Mouse (Mus musculus) kidney, adult 11 months (tissue): ENCODE measurements at regions not wholly inside any gene's neighbourhood (a gene's known extent, or its start where the extent isn't known, plus 50 kb on each side); places are given as distances from the start of the nearest gene placed in this dataset.

Experiments used
- DNase-seq: peaks from one replicate; pipeline ENCODE4 v3.0.0; 2022

GRCm38 (mm10) chr17:65000626-65001135 lies 164.8 kb upstream of the 4930583I09Rik start:
- DNase-seq: no peak

GRCm38 (mm10) chr17:64994483-64994882 lies 158.6 kb upstream of the 4930583I09Rik start:
- no peak for DNase-seq

DNA sequence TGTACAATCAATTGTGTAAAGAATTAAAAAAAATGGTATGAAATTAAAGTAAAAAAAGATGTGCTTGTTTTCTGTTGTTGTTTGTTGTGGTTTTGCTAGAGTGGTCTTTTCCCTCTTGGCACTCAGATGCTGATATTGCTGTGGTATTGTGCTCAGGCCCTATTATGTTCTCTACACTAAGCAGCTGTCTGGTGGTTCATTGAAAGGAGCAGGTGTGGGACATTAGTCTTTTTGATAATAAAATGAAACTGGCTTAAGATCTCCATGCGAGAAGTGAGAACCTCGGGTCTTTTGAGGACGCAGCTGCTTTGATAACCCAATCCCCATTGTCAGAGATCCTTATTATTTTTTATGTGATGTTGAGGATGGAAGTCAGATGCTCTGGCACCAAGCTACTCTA lies 155.4 kb upstream of the 4930583I09Rik start:
- no peak for DNase-seq

GRCm38 (mm10) chr17:64984276-64985011 lies 148.6 kb upstream of the 4930583I09Rik start:
- no peak for DNase-seq

DNA sequence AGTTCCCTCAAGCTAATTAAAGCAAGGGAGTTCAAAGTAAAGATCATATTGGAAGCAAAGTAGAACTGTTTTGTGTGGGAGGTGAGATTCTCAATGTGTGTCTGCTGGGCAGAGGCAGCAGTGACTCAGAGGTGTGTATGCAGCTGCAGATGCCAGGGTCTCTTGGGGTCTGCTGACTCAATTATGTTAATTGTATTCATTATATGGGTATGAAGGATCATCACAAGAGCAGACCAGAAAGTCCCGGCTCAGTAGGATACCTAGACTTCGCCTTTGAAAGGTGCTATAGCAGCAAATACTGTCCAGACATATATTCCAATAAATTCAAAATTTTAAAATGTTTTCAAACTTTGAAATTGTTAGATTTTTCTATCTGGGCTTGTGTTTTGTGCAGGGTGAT lies 147.6 kb upstream of the 4930583I09Rik start:
- DNase-seq: no peak

DNA sequence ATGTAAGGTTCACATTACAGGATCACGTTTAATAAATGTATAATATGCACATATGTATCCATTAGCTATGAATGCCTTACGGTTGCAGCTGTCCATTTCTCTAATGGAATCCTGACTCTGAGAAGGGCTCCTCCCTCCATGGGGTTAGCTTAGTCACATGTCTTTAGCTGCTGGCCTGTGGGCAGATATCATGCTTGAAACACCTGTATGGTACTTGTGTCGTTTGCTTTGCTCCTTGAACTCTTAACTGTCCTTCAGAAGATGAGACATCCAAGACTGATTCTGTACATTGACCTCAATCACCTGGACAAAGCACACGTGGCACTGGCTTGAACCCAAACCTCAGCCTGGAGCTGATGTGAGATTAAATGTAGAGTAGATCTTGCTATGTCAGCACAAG lies 128.3 kb upstream of the 4930583I09Rik start:
- DNase-seq: no peak

GRCm38 (mm10) chr17:64961887-64962286 lies 126.0 kb upstream of the 4930583I09Rik start:
- DNase-seq: no peak

DNA sequence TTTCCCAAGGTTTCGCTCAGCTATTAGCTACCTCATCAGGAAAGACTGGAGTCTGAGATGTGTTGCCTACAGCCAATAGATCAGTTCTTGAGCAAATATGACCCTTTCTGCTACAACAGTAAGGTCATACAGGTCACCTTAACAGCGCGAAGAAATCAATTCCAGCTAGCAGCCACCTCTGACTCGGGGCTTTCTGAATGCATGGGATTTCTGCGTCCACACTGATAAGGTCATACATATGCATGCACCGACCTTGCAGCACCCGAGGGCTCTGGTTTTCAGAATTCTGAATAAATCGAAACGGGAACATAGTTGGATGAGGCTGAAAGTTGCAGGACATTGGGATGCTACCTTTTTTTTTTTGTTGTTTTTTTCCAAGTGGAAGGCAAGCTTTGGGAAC lies 121.6 kb upstream of the 4930583I09Rik start:
- no peak for DNase-seq

DNA sequence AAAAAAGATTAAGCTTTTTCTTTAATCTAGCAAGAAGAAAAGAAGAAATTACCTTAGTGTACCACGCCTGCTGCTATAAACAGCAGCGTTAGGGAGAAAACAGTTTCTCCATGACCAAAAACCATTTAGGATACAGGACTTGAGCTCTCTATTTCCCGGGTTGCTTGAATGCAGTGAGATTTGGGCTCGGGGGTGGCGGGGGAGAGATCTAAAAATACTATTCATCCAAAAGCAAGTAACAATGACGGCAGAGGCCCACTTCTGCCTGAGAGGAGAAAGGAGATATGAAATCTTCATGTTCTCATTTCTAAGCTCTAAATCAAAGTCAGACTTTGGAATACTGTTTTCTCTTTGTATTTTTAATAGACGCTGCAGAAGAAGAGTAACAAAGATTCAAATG lies 120.6 kb upstream of the 4930583I09Rik start:
- no peak for DNase-seq

DNA sequence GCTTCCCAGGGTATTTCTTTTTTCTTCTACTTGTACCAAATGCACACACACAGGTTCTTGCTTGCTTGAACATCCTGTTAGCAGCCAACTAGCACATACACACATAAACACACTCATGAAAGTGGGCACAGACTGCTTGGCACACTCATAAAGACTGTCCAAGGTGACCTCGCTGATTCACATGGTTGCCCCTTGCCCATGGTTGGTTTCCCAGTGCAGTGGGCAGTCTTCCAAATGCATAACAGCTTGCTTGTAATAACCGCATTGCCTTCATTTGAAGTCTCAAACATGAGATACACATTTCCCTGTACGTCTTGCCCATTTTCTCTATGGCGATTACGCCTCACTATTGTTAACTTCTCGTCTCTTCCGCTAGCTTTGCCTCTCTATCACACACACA lies 117.4 kb upstream of the 4930583I09Rik start:
- peak; percentile 22 for DNase-seq

DNA sequence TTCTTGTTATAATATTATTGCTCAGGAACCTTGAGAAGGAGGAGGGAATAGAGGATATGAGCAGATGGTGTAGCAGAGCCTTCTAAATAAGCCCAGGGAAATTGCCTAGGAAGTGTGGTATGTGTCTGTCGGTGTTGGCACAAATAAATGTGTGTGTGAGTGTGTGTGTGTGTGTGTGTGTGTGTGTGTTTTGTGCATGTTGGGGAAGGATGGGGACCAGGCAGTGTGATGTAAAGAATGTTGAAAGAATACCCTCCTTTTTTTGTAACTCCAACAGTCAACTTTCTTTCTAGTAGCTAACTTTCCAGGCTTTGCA lies 115.7 kb upstream of the 4930583I09Rik start:
- DNase-seq: no peak

DNA sequence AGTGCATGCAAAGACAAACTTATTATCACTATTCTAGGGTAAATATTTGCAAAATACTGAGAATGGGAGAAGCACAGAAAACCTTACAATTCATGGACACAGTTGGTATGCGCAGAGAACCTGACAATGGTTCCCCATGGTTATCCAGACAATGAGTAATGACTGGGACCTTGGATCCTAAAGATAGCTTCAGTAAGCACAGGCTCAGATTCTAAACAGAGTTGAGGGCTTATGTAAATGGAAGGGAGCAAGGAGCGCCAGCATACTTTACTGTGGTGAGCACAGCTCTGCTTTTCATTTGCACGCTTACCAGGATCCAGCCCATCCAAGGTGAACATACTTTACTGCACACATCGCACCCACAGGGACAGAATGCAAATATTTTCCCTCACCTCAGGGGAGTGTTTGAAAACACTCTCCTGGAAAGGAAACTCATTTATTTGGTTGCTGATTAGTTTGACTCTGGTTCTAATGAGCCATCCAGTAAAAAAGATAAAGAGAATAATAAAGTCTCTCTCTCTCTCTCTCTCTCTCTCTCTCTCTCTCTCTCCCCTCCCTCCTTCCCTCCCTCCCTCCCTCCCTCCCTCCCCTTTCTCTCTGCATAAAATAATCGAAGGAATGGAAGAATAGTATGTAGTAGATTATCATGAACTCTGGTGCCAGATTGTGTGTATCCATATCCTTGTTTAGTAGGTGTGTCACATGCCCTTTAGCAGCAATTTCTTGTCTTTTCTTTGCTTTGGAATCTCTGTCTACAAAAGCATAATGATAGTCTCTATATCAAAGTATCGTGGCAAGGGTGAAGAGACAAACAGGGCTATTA lies 115.1 kb upstream of the 4930583I09Rik start:
- DNase-seq: no peak

DNA sequence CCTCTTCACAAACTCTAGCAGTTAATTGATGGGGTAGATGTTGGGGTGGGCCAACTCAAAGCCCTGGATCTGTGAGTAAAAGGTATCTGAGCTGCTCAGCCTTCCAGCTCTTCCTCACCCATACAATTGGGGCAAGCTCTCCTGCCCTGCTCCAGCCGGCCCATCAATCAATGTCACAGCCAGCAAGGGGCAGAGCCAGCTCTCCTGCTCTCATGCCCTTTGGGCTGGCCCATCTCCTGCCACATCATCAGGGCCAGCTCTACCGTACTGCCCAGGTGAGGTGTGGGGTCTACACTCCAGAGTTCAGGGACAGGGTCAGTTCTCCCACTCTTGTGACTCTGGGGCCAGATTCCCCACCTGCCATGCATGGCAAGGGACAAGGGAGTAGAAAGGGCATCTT lies 107.3 kb upstream of the 4930583I09Rik start:
- DNase-seq: no peak

GRCm38 (mm10) chr17:64941555-64941954 lies 105.7 kb upstream of the 4930583I09Rik start:
- DNase-seq: no peak

GRCm38 (mm10) chr17:64935683-64936082 lies 99.8 kb upstream of the 4930583I09Rik start:
- no peak for DNase-seq

DNA sequence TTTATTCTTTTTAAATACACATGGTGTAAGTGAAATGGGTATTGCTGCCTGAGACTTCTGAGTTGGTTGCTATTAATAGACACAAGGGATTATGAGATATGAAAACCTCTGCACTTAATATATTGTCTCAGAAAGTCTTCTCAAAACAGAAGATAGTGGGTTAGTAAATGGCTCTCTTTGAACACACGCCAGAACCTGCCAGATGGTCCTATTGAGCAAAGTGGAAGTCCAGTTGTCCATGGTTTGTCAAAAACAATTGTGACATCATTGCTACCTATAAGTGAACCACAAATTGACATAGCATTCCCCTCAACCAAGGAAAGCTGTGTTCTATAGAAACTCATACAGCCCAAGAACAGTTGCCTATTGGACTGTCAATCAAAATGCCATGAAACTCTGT lies 98.5 kb upstream of the 4930583I09Rik start:
- no peak for DNase-seq

GRCm38 (mm10) chr17:64930816-64931428 lies 95.1 kb upstream of the 4930583I09Rik start:
- no peak for DNase-seq

DNA sequence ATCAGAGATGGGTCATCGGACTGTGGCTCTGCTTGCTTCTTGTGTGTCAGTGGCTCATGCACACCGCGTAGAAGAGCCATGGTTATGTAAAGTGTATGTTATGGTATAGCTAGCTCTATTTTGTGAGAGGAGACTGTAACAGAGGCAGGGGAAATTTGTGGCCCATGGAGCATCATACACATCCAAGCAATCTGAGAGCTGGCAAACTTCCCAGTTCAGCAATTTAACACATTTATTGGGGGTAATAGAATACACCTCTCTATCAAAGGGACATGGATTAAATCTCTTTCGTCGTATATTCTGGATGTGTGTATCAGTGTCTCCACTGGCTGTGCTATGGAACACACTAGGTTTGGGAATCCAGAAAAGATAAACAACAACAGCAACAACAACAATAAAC lies 87.9 kb upstream of the 4930583I09Rik start:
- no peak for DNase-seq

GRCm38 (mm10) chr17:64922235-64922634 lies 86.4 kb upstream of the 4930583I09Rik start:
- no peak for DNase-seq

- DNase-seq: no peak
Measured at GRCm38 (mm10) chr17:64920236-64920635, 84.4 kb upstream of the 4930583I09Rik start.

DNA sequence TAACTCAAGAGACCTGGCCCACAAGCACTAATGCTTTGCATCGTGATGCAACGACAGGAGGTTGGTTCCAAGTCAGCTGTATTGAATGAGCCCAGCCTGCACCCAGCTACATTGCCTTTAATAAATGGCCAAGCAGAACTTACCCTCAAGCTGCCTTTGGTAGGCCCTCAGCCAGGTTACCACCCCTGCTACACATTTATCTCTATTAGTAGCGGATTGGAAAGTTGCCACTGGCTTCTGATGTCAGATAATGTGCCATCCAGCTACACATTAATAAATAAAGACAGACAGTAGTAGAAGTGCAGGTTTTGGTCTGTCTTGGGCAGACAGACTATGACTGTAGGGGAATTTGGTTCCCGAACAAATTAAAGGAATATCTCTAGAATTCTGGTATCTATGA lies 82.0 kb upstream of the 4930583I09Rik start:
- no peak for DNase-seq

DNA sequence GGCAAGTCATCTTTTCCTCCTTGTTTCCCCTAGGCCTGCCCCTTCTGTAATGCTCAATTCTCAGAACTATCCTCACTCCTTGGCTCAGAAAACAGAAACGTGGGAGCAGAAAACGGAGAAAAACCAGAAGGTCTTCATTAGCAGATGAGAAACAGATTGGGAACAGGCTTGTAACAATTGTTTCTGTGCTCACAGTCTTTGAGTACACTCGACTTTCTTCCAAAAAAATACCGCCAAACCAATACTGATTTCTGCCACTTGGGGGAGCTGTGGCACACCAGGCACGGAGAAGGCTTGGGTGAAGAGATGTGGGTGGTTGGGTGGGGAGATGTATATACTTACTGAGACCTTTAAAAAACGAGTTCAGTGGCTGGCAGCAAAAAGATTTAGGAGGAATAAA lies 80.8 kb upstream of the 4930583I09Rik start:
- DNase-seq: no peak

DNA sequence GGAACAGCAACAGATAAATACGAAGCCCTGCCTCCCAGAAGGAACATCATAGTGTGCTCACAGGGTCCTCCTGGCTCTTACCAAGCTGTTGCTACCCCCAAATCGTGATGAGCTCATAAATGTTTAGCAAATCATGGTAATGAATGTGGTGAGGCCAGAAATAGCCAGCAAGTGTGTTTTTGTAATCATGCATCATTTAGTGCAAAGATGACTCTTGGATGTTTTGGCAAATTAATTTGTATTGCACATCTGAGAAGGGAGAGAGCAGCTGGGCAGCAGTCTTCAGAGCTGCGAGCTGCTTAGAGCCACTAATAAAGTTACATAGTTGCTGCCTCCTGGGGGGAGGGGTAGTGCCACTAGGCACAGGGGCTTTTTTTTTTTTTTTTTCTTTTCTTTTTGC lies 79.8 kb upstream of the 4930583I09Rik start:
- DNase-seq: no peak

DNA sequence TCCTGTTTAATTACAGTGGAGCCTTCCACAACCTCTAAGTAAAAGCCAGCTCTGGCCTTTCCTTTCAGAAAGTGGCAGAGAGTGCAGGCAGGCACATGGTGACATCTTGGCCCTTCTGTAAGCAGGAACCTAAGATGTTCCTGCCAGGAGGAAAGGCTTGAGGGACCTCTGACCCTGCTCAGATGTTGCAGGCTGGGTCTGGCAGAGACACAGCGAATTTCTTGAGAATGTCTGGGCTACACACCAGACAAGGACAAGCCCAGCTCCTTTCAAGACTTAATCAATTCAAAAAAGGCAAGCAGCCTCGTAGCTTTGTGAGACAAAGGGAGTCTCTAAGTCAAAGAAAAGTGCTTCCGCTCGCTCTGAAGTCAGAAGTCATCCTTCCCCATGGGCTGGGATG lies 79.2 kb upstream of the 4930583I09Rik start:
- DNase-seq: no peak
